In genomic region chr8:105297511-105298192, GRCm38 (mm10) we compare ENCODE assay signal across 8 mouse cellular contexts. TPM values are rescaled to one million over a fixed set of nuclear protein-coding genes. Genes with fewer than 3 reads are reported as not detected.
DNase-seq lines count a peak whose midpoint lies in the region; ATAC-seq lines count a peak whose summit lies in the region.

E2f4 (plus strand) TSS chr8:105297663.

- peaks cover 30% of the 10 kb centered on the region for H3K36me3 ChIP-seq in hindbrain, embryonic 12.5 days

- no peaks in the 10 kb centered on the region for H3K9me3 ChIP-seq in hindbrain, embryonic 12.5 days (replicated peaks)

- peak; percentile 95 for DNase-seq in NIH3T3 (ENCODE audit: low read depth)
- peak; percentile 92 for DNase-seq in cerebellum, adult 9-11 months
- peak; percentile 80 to 89 for DNase-seq in frontal cortex, postnatal 10 days (ENCODE audit: low spot score in 2 of 2)
- DNase-seq in layer of hippocampus, postnatal 14 days (ENCODE audit: low spot score in 2 of 2): peak; percentile 88 to 94
- DNase-seq in lung, postnatal 14 days: peak; percentile 94
- DNase-seq in retina, adult 2 months (ENCODE audit: low read depth, low spot score): peak; percentile 74
- peak; percentile 88 to 90 for DNase-seq in thymus, postnatal 36 days

- H3K9ac ChIP-seq in hindbrain, embryonic 12.5 days: peak within 1 kb of the TSS; percentile 96

- H3K27me3 ChIP-seq in hindbrain, embryonic 12.5 days: peaks cover 18% of the 10 kb centered on the region

- H3K4me1 ChIP-seq in hindbrain, embryonic 12.5 days: peaks cover 18% of the 10 kb centered on the region

- ATAC-seq in hindbrain, embryonic 12.5 days (ENCODE audit: low FRiP score): peak; percentile 89

- peak within 1 kb of the TSS; percentile 97 for H3K4me3 ChIP-seq in hindbrain, embryonic 12.5 days

- under 1% methylated on average over 57 of the region's 58 CpGs for WGBS in hindbrain, embryonic 12.5 days

- H3K27ac ChIP-seq in hindbrain, embryonic 12.5 days: peak within 1 kb of the TSS; percentile 53; the same call in 1 of the 2 replicates

- peak within 1 kb of the TSS; percentile 99 for H3K4me2 ChIP-seq in hindbrain, embryonic 12.5 days (replicated peaks)

RNA-seq across cellular contexts. Expression of gene E2f4, which starts in this region (rescaled TPM):
- 68.8 and 69.9 TPM in 2 replicates for polyA plus RNA-seq in hindbrain, embryonic 12.5 days (2016; fragmentation: Nextera tagmentation; extraction: Ambion mirVana)
- 10 to 100 TPM; 28.8 to 33.6 TPM for total RNA-seq in layer of hippocampus, postnatal 14 days (2021)

Comparison
In these comparisons a context has a peak if more than half of its experiments do, and no peak if none do; other contexts are left out.
1. Peak in every context shown above with its lines: DNase-seq, ATAC-seq, H3K4me3 ChIP-seq and H3K27ac ChIP-seq.